Mouse (Mus musculus) limb, embryonic 12.5 days (tissue): Measurements from ENCODE around the gene Tmod2. TPM values are rescaled to one million over a fixed set of nuclear protein-coding genes. Genes with fewer than 3 reads are reported as not detected.
A peak's percentile ranks its signal among the peaks of the same experiment; 100 is the strongest.

Source experiments
- ATAC-seq: fragments of 200-750 bp; cut with Nextera tagmentation; 2 replicates; pipeline ENCODE4 v1.8.0; 2017; ENCODE audit warnings: low read depth, moderate TSS enrichment; ENCODE audit not compliant: insufficient number of reproducible peaks, insufficient read depth, low FRiP score, low TSS enrichment
- H3K27ac ChIP-seq: fragments of 300-500 bp; sonication (generic); 2 replicates; pipeline ENCODE4 v1.5.1; 2016; ENCODE audit warnings: mild to moderate bottlenecking, moderate library complexity
- H3K27me3 ChIP-seq: fragments of 300-500 bp; sonication (generic); 2 replicates; pipeline ENCODE4 v1.6.1; 2016; ENCODE audit warnings: mild to moderate bottlenecking, moderate library complexity
- H3K36me3 ChIP-seq: fragments of 300-500 bp; sonication (generic); 2 replicates; pipeline ENCODE4 v1.6.1; 2016; ENCODE audit warnings: mild to moderate bottlenecking, moderate library complexity
- H3K4me1 ChIP-seq: fragments of 300-500 bp; sonication (generic); replicated peaks from 2 replicates; pipeline ENCODE4 v1.6.1; 2016
- H3K4me2 ChIP-seq: fragments of 300-500 bp; sonication (generic); 2 replicates; pipeline ENCODE4 v1.6.1; 2016; ENCODE audit warnings: mild to moderate bottlenecking, moderate library complexity
- H3K4me3 ChIP-seq: fragments of 300-500 bp; sonication (generic); replicated peaks from 2 replicates; pipeline ENCODE4 v1.5.1; 2016; ENCODE audit warnings: mild to moderate bottlenecking
- H3K9ac ChIP-seq: fragments of 300-500 bp; sonication (generic); replicated peaks from 2 replicates; pipeline ENCODE4 v1.6.1; 2016; ENCODE audit warnings: mild to moderate bottlenecking, moderate library complexity
- H3K9me3 ChIP-seq: fragments of 300-500 bp; sonication (generic); 2 replicates; pipeline ENCODE4 v1.6.1; 2016; ENCODE audit warnings: mild to moderate bottlenecking, moderate library complexity
- WGBS: fragments of 180-500 bp; shearing (Covaris S2); methylation state at CpG from one replicate; pipeline ENCODE4 v1.1.7; 2016; 5-methylcytosine and 5-hydroxymethylcytosine counted together
- polyA plus RNA-seq: library from polyadenylated mRNA; unstranded; fragments of >200 nt; fragmentation: Nextera tagmentation; extraction: Ambion mirVana; gene quantifications from 2 replicates; pipeline ENCODE4 v1.2.1, GENCODE M21; 2016

Gene Tmod2
- polyA plus RNA-seq, 1 experiment from 2014 or later, result 26.7 TPM

GRCm38 (mm10) chr9:75600166-75600934 is 10.8 kb downstream of the Tmod2 start:
- 77% methylated on average over 7 of the region's 7 CpGs for WGBS
- no peak overlapping the region for H3K4me3 ChIP-seq
- ATAC-seq, result no peak
- no peaks in the 10 kb centered on the region for H3K27me3 ChIP-seq
- H3K36me3 ChIP-seq, result no peaks in the 10 kb centered on the region
- H3K9me3 ChIP-seq, result no peaks in the 10 kb centered on the region; the same call in 1 of the 2 replicates
- no peak overlapping the region for H3K4me2 ChIP-seq
- H3K9ac ChIP-seq, result no peak overlapping the region
- H3K27ac ChIP-seq, result no peak overlapping the region
- H3K4me1 ChIP-seq, result peaks cover 13% of the 10 kb centered on the region

GRCm38 (mm10) chr9:75599191-75599841 is 11.8 kb downstream of the Tmod2 start:
- no peaks in the 10 kb centered on the region for H3K36me3 ChIP-seq
- no peaks in the 10 kb centered on the region; the same call in 1 of the 2 replicates for H3K9me3 ChIP-seq
- H3K4me3 ChIP-seq, result no peak overlapping the region
- 56% methylated on average over 5 of the region's 5 CpGs for WGBS
- no peak overlapping the region for H3K9ac ChIP-seq
- H3K4me1 ChIP-seq, result peaks cover 13% of the 10 kb centered on the region
- no peak overlapping the region for H3K4me2 ChIP-seq
- H3K27me3 ChIP-seq, result no peaks in the 10 kb centered on the region
- H3K27ac ChIP-seq, result no peak overlapping the region
- ATAC-seq, result 0 out of 2 replicates have a peak, but pooled peaks have one; percentile 33

- no peak overlapping the region for H3K9ac ChIP-seq
- no peak overlapping the region for H3K4me2 ChIP-seq
- H3K36me3 ChIP-seq, result peaks cover 4% of the 10 kb centered on the region; the same call in 1 of the 2 replicates
- no peak overlapping the region for H3K27ac ChIP-seq
- H3K9me3 ChIP-seq, result no peaks in the 10 kb centered on the region
- H3K4me3 ChIP-seq, result no peak overlapping the region
- no peak for ATAC-seq
- WGBS, result 90% methylated on average over 4 of the region's 4 CpGs
- H3K4me1 ChIP-seq, result peaks cover 13% of the 10 kb centered on the region
- no peaks in the 10 kb centered on the region for H3K27me3 ChIP-seq
Measured at GRCm38 (mm10) chr9:75597596-75597995, 13.5 kb downstream of the Tmod2 start.

- no peaks in the 10 kb centered on the region for H3K9me3 ChIP-seq
- H3K4me2 ChIP-seq, result no peak overlapping the region
- no peak overlapping the region for H3K9ac ChIP-seq
- H3K4me3 ChIP-seq, result no peak overlapping the region
- peaks cover 8% of the 10 kb centered on the region; the same call in 1 of the 2 replicates for H3K36me3 ChIP-seq
- WGBS, result 88% methylated on average over 13 of the region's 13 CpGs
- no peak for ATAC-seq
- peaks cover 13% of the 10 kb centered on the region for H3K4me1 ChIP-seq
- H3K27ac ChIP-seq, result no peak overlapping the region
- no peaks in the 10 kb centered on the region for H3K27me3 ChIP-seq
Measured at GRCm38 (mm10) chr9:75597036-75597435, 14.1 kb downstream of the Tmod2 start.

- no peak overlapping the region for H3K4me3 ChIP-seq
- no peak for ATAC-seq
- 83% methylated on average over 5 of the region's 5 CpGs for WGBS
- H3K27ac ChIP-seq, result no peak overlapping the region
- H3K4me2 ChIP-seq, result no peak overlapping the region
- H3K27me3 ChIP-seq, result no peaks in the 10 kb centered on the region
- H3K4me1 ChIP-seq, result no peaks in the 10 kb centered on the region
- no peaks in the 10 kb centered on the region for H3K9me3 ChIP-seq
- H3K9ac ChIP-seq, result no peak overlapping the region
- peaks cover 38% of the 10 kb centered on the region for H3K36me3 ChIP-seq
Measured at GRCm38 (mm10) chr9:75593481-75593880, 17.6 kb downstream of the Tmod2 start.

- Histone ChIP-seq H3K4me2 (no peak overlapping the region), H3K27me3 (no peaks in the 10 kb centered on the region), H3K9me3 (no peaks in the 10 kb centered on the region), H3K4me3 (no peak overlapping the region), H3K4me1 (no peaks in the 10 kb centered on the region), H3K27ac (no peak overlapping the region), H3K36me3 (peaks cover 47% of the 10 kb centered on the region), H3K9ac (no peak overlapping the region)
- ATAC-seq, result no peak
- WGBS, result 82% methylated on average over 15 of the region's 15 CpGs
Measured at GRCm38 (mm10) chr9:75589850-75590790, 21.0 kb downstream of the Tmod2 start.

- H3K9me3 ChIP-seq, result no peaks in the 10 kb centered on the region
- ATAC-seq, result no peak
- H3K27me3 ChIP-seq, result no peaks in the 10 kb centered on the region
- H3K4me3 ChIP-seq, result no peak overlapping the region
- peaks cover 15% of the 10 kb centered on the region; the same call in 1 of the 2 replicates for H3K36me3 ChIP-seq
- 55% methylated on average over 7 of the region's 7 CpGs for WGBS
- H3K9ac ChIP-seq, result no peak overlapping the region
- no peak overlapping the region for H3K4me2 ChIP-seq
- H3K27ac ChIP-seq, result no peak overlapping the region
- H3K4me1 ChIP-seq, result no peaks in the 10 kb centered on the region
Measured at GRCm38 (mm10) chr9:75581694-75582350, 29.3 kb downstream of the Tmod2 start.

GRCm38 (mm10) chr9:75579321-75579720 is 31.8 kb downstream of the Tmod2 start:
- Histone ChIP-seq H3K9ac (no peak overlapping the region), H3K36me3 (peaks cover 17% of the 10 kb centered on the region; the same call in 1 of the 2 replicates)

GRCm38 (mm10) chr9:75571036-75571942 is 39.8 kb downstream of the Tmod2 start:
- Histone ChIP-seq H3K9me3 (no peaks in the 10 kb centered on the region), H3K4me3 (no peak overlapping the region), H3K4me2 (no peak overlapping the region), H3K4me1 (no peaks in the 10 kb centered on the region), H3K27me3 (no peaks in the 10 kb centered on the region), H3K9ac (no peak overlapping the region), H3K27ac (no peak overlapping the region), H3K36me3 (peaks cover 20% of the 10 kb centered on the region; the same call in 1 of the 2 replicates)
- WGBS, result 86% methylated on average over 5 of the region's 5 CpGs
- ATAC-seq, result no peak

More at GRCm38 (mm10) chr9:75579321-75579720, 31.8 kb downstream of the Tmod2 start:
- no peak overlapping the region for H3K4me3 ChIP-seq
- no peak overlapping the region for H3K4me2 ChIP-seq
- no peak for ATAC-seq
- no peak overlapping the region for H3K27ac ChIP-seq
- no peaks in the 10 kb centered on the region for H3K9me3 ChIP-seq
- no peaks in the 10 kb centered on the region for H3K27me3 ChIP-seq
- H3K4me1 ChIP-seq, result no peaks in the 10 kb centered on the region
- WGBS, result 91% methylated on average over 6 of the region's 6 CpGs

GRCm38 (mm10) chr9:75568399-75568798 is 42.7 kb downstream of the Tmod2 start:
- H3K4me1 ChIP-seq, result 0 out of 2 replicates have a peak, but pooled peaks cover 3% of the 10 kb centered on the region
- 85% methylated on average over 6 of the region's 6 CpGs for WGBS

More at GRCm38 (mm10) chr9:75568399-75568798, 42.7 kb downstream of the Tmod2 start:
- Histone ChIP-seq H3K4me3 (no peak overlapping the region), H3K27me3 (no peaks in the 10 kb centered on the region), H3K9ac (no peak overlapping the region), H3K36me3 (peaks cover 5% of the 10 kb centered on the region; the same call in 1 of the 2 replicates), H3K9me3 (no peaks in the 10 kb centered on the region), H3K27ac (no peak overlapping the region), H3K4me2 (no peak overlapping the region)
- no peak for ATAC-seq
